Mouse (Mus musculus): ENCODE results near the gene Olfr118.
"Not testable (repeated sequence)": the region's sequence is repeated elsewhere in the genome, so short reads cannot be mapped to it uniquely, and the experiment has no call there.

Gene Olfr118

GRCm38 (mm10) chr17:37666688-37667087 is at the start of gene Olfr118:
Gene Olfr118, plus strand, starts transcription at chr17:37666988.
- no peak for DNase-seq (ENCODE audit: low read depth, low spot score)

DNA sequence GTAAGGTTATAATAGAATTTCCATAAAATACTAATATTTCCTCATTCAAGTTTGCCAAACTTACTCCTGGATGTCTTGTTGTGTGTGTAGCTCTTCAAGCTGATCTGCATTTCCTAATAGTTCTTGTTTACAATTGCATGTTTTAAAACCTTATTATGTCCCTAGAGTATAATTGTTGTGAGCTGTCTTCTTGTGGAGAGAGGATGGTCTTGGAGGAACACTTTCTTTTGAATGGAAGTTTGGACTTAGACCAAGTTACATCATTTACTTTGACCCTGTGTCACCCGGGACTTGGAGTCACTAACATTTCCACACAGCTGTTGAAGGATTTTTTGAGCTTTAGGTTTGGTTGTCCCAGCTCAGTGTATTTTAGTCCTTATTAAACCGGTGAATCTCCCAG is 39.8 kb upstream of the Olfr118 start, which contains the start of the genes Olfr115 and Olfr116:
Gene Olfr115, minus strand, starts transcription at position 101 of the 400 bp plus-strand sequence.
Gene Olfr116, minus strand, starts transcription at position 191 of the 400 bp plus-strand sequence.
- no peak for DNase-seq (ENCODE audit: low read depth, low spot score)

- no peak for DNase-seq (ENCODE audit: low read depth, low spot score)
Measured at GRCm38 (mm10) chr17:37663682-37664081, 3.1 kb upstream of the Olfr118 start, which contains the start of gene Olfr117. Gene Olfr117, minus strand, starts transcription at chr17:37663782.

GRCm38 (mm10) chr17:37696264-37696663 is 29.5 kb downstream of the Olfr118 start, which contains the start of gene Olfr119:
Gene Olfr119, plus strand, starts transcription at chr17:37696564.
- DNase-seq (ENCODE audit: low read depth, low spot score): not testable (repeated sequence)

GRCm38 (mm10) chr17:37721508-37721907 is 54.7 kb downstream of the Olfr118 start, which contains the start of gene Olfr120:
Gene Olfr120, plus strand, starts transcription at chr17:37721808.
- DNase-seq (ENCODE audit: low read depth, low spot score): no peak

All from R1 (cell line).